Mouse (Mus musculus): ENCODE measurements at regions not wholly inside any gene's neighbourhood (a gene's known extent, or its start where the extent isn't known, plus 50 kb on each side); places are given as distances from the start of the nearest gene placed in this dataset.

DNA sequence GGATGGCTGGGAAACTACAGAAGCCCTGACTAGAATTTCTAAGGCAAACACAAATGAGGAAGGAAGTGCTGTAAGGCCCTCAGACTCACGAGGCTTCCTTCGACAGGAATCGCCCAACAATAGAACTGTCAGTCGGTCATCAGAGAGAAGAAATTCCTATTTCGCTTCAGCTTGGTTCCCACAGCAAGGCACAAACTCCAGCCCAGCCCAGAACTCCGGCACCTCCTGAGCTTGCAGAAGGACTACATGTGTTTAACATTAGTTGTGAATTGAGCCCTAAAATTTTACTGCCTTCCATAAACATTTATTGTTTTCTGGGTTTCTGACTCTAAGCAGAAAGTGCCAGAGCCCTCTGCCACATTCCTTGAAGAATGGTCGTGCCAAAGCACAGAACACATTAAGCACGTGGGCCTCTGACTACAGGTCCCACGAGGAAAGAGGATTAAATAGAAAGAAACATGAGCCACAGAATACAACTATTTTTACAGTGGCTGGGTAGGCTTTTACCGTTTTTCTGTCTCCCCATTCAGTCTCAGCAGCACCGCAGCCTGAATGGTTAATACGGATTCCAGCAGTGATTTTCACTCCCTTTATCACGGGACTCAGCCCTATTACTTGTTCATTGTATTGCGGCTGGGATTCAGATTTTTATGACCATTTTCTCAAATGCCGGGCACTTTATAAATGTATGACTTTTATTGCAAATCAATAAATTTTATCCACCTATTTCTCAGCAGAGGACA lies 409.7 kb downstream of the Cbln4 start:
- TF ChIP-seq CTCF (conservative IDR thresholded peaks at IDR 0.05 in 1 of 2, IDR thresholded peaks at IDR 0.05 in 1 of 2; ENCODE audit: low read depth in 2 of 2, low read length in 2 of 2) (no peak), MXI1 (IDR thresholded peaks at IDR 0.05; ENCODE audit: low read depth, low read length) (no peak), POLR2A (IDR thresholded peaks at IDR 0.05; ENCODE audit: low read depth, low read length) (no peak), USF1 (IDR thresholded peaks at IDR 0.05; ENCODE audit: low read depth, low read length) (no peak), JUN (IDR thresholded peaks at IDR 0.05; ENCODE audit: insufficient read depth, low read depth, low read length) (no peak), HCFC1 (IDR thresholded peaks at IDR 0.05; ENCODE audit: low read depth, low read length) (no peak), E2F4 (IDR thresholded peaks at IDR 0.05; ENCODE audit: insufficient replicate concordance, low read depth, low read length) (no peak), TCF12 (IDR thresholded peaks at IDR 0.05; ENCODE audit: low read depth, low read length) (no peak), BHLHE40 (IDR thresholded peaks at IDR 0.05; ENCODE audit: low read depth, low read length) (no peak), MEF2A (IDR thresholded peaks at IDR 0.05; ENCODE audit: borderline replicate concordance, low read depth, low read length) (no peak), ZC3H11A (IDR thresholded peaks at IDR 0.05; ENCODE audit: low read depth, low read length) (no peak), MAX (IDR thresholded peaks at IDR 0.05; ENCODE audit: low read length) (no peak)

All from CH12.LX (cell line).